Mouse (Mus musculus) WW6 (cell line): Measurements from ENCODE around the gene Carmil1.
A peak's percentile ranks its signal among the peaks of the same experiment; 100 is the strongest.

Experiments
- DNase-seq: peaks from one replicate; pipeline ENCODE4 v3.0.0-alpha.2; 2013; ENCODE audit warnings: low read depth, low spot score

The Carmil1 gene

DNA sequence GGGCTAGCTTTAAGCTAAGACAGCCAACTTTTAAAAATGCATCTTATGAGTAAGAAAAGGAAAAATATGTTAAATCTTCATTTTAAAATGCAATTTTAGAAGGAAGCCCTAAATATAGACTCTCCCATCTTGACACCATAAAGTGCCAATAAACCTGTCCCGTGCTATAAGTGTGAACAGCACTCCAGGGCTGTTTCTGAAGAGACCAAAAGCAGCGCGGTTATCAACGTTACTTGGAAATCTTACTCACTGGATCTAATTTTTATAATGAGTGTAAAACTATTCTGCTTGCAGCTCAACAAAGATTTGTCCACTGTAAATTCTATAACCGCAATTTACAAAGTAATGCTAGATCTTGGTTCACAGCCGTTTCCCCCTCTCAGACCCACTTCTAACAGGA, 232.0 kb downstream of the Carmil1 start:
- DNase-seq = no peak

GRCm38 (mm10) chr13:24045271-24045670, 235.3 kb downstream of the Carmil1 start:
- no peak for DNase-seq

- no peak for DNase-seq
Measured at GRCm38 (mm10) chr13:24040221-24040620, 240.4 kb downstream of the Carmil1 start.

DNA sequence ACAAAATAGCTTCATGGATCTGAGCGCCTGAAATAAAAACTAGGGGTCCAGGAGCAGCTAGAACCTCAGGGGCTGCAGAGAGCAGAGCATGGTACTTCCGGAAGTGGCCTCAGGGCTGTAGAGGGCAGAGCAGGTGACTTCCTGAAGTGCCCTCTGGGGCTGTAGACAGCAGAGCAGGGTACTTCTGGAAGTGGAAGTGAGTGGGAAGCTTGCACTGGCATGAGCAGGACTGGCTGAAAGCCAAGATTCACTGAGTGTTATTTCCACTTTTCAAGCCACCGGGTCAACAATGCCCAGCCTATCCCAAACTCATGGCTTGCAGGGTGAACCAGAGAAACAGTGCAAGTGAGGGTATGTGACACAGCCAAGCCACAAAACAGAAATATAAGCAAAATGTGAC, 243.1 kb downstream of the Carmil1 start:
- DNase-seq = no peak

GRCm38 (mm10) chr13:24036150-24036549, 244.4 kb downstream of the Carmil1 start:
- DNase-seq = no peak

DNA sequence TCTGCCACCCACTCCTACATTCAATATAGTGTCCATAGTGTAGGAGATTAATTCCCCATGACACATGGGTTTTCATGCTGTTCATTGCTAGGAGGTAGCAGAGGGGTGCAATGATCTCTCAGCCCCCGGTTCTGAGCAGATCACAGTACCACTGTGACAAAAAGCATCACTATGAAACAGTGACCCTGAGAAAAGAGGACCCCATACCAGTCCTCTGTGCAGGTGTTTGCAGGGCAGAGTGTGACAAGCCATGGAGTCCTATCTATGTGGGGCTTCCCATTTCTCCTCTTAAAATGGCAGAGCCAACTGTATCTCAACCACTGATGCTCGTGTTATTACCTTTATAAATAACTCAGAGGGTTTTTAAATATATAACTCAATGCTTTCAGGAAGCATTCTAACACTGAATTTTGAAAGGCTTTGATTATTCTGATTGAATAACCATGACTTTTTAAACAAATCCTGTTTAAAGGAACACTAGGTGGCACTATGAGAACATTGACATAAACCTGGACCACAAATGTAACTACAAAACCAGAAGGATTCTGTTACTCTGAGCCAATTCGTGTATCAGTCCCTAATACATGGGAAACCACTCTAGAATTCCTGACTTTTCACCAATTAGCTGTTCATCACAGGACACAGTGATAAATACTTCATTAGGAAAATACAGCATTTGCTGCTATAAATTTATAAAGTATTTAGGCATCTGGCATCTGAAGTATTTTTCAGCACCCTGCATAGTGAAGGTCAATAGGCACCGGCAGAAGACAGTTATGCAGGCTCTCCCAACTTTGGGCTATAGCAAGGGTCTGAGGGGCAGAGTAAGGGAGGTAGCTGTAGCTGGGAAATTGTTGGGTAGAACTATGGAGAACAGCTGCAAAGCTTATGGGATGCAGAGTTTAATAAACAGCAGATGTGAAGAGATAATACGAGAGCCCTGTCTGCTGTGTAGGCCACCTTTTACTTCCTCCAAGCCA, 253.1 kb downstream of the Carmil1 start:
- no peak for DNase-seq

DNA sequence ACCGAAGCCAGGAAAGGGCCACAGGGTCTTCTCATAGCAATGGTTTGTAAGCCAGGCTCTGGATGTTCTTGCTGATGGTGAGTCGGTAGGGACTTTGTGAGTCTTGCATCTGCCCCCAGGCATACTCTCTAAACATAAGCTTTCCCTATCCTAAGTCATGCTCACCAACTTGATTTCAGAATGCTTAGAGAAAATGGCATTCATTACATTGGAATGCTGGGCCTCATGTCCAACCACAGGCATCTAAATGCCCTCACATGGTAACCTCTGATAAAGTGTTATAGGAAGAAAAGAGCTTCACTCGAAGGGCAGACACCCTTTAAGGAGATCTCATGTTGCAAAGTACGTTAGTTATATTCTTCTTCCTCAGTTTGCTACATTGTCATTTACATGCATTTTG, 262.1 kb downstream of the Carmil1 start:
- no peak for DNase-seq

DNA sequence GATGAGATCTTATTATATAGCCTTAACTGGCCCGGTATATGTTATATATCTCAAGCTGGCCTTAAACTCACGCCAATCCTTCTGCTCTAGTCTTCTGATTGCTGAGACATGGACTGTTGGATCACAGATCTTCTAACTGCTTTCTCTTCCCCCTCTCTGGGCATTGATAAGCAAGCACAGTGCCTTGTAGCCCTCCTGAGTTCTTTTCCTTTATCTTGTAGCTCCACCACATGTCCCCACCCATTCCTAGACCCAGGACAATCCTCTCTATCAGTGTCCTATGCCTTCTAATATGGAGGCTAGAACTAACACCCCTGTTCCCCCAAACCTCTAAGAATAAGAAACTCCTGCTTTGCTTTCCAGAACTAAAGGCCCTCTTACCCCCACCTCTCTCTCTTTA, 275.1 kb downstream of the Carmil1 start:
- no peak for DNase-seq

DNA sequence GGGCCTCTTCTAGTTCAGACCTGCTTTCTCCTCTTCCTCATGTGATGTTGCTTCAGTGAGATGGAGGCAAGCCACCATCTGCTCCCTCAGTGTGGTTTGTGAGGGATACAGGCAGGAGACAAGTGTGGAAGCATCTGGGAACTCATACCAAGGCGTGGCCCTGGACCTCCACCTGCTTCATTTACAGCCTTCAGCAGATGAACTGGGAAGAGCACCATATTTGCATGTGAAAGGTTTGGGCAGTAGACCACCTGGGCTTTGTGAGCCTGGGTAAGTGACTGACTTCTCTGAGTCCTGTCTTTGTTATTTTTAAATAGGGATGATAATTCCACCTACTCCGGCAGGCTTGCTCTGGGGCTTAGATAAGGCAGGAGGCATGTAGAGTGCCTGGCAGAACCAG, 278.8 kb downstream of the Carmil1 start:
- DNase-seq = no peak

DNA sequence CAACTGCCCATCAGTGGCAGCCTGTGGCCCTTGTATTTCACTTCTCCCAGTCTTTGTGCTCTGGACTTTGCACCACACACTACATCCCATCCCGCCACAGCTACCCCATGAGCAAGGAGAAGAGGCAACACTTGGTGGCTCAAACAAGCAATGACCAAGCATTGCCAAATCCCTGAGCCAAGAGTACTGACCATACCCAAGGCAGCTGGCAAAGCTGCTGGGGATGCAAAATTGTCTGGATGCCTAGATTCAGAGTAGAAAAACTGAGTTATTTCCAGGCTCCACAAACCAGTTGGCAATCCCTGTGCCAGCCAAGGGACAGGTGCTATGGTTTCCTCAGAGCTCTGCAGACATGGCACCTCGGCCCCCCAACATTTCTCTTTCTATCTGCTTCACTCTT, 279.5 kb downstream of the Carmil1 start:
- no peak for DNase-seq

- DNase-seq = no peak
Measured at GRCm38 (mm10) chr13:23998826-23999225, 281.8 kb downstream of the Carmil1 start.

GRCm38 (mm10) chr13:23994756-23995155, 285.8 kb downstream of the Carmil1 start:
- DNase-seq = no peak

GRCm38 (mm10) chr13:23994024-23994423, 286.6 kb downstream of the Carmil1 start:
- DNase-seq = no peak

- peak; percentile 55 for DNase-seq
Measured at GRCm38 (mm10) chr13:23990928-23991327, 289.7 kb downstream of the Carmil1 start, which contains the start of gene Scgn. Scgn (minus strand) TSS chr13:23991214.

DNA sequence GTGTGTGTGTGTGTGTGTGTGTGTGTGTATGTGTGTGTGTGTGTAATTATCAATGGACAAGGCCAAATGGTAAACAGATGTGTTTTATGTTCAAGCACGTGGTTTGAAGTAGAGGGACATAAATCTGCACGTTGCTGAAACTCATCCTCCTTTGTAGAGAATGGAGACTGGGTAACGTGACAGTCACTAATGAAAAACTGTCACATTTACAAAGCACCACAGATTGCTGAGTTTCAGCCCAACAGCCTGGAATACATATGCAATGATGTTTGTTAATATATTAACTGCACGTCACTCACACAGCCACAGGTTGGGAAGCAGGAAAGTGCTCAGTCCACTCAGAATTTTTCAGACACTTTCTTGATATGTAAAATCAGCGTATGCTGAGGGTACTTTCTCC, 290.1 kb downstream of the Carmil1 start:
- DNase-seq = no peak

DNA sequence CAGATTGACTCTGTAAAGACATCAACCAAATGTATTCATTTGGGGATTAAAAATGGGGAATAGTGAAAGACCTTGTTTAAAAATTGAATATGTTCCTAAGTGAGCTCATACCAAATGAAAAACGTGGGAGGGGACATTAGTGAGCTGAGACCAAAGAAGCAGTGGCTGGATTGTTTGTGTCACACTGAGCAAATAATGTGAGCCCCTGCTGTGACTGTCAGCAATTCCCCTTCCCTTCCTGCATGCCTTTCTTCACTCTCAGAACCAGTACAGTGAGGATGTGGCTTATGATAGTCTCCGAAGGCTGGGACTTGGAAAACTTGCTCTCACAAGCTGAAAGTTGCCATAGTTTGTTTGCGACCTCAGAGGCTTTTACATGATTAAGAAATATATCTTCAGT, 295.5 kb downstream of the Carmil1 start:
- no peak for DNase-seq

- DNase-seq = no peak
Measured at GRCm38 (mm10) chr13:23972271-23972670, 308.3 kb downstream of the Carmil1 start.

GRCm38 (mm10) chr13:23971870-23972269, 308.7 kb downstream of the Carmil1 start:
- no peak for DNase-seq

DNA sequence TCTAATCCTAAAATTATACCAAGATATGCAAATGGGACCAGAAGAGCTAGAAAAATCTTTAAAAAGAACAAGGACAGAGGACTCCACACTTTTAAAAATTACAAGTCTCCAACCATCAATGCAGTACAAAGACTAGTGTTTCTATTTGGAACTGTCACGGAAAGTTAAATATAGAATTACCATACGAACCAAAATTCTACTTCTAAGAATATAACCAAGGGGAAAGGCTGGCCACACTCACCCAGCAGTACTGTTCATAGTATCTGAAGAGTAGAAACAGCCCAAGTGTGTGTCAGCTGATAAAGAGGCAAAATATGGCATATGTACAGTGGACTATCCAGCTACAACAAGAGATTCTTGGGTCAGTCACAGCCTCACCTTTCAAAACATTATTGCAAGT, 315.7 kb downstream of the Carmil1 start:
- DNase-seq = no peak
